Mouse (Mus musculus) cerebellum, adult 2 months (tissue): ENCODE measurements at regions not wholly inside any gene's neighbourhood (a gene's known extent, or its start where the extent isn't known, plus 50 kb on each side); places are given as distances from the start of the nearest gene placed in this dataset.

Experiments used
- CTCF ChIP-seq: fragments of 200-500 bp; IDR thresholded peaks from 2 replicates; pipeline ENCODE4 v1.5.1; 2011; ENCODE audit warnings: low read depth, mild to moderate bottlenecking, control low read depth, low read length, moderate library complexity, borderline replicate concordance; ENCODE audit not compliant: insufficient read depth
- POLR2A ChIP-seq: fragments of 200-500 bp; IDR thresholded peaks from 2 replicates; pipeline ENCODE4 v1.6.1; 2011; ENCODE audit warnings: low read length, control low read depth, borderline replicate concordance; ENCODE audit not compliant: insufficient read depth

- TF ChIP-seq CTCF (no peak), POLR2A (no peak)
Measured at GRCm38 (mm10) chr17:62543056-62543975, 337.8 kb downstream of the Efna5 start.
